Mouse (Mus musculus): Measurements from ENCODE around the gene Rpp40.

The Rpp40 gene

GRCm38 (mm10) chr13:35851581-35851980 lies 54.6 kb downstream of the Rpp40 start:
- no peak for DNase-seq (ENCODE audit: low spot score in 2 of 2)

- no peak for DNase-seq (ENCODE audit: low spot score in 2 of 2)
These were observed 57.5 kb downstream of the Rpp40 start for GRCm38 (mm10) chr13:35848694-35849093.

- DNase-seq (ENCODE audit: low spot score in 2 of 2), result no peak
These were observed 60.9 kb downstream of the Rpp40 start for GRCm38 (mm10) chr13:35845306-35845705.
